Mouse (Mus musculus): ENCODE data around the gene Kxd1. TPM values are rescaled to one million over a fixed set of nuclear protein-coding genes. Genes with fewer than 3 reads are reported as not detected.

Kxd1 gene
- polyA plus RNA-seq, 1 experiment, result 64.4 TPM

GRCm38 (mm10) chr8:70466771-70467170 lies 61.0 kb downstream of the Kxd1 start:
- Histone ChIP-seq H3K4me3 (ENCODE audit: insufficient read depth, low read length) (no peak overlapping the region), H3K27ac (ENCODE audit: insufficient read depth, low read length) (no peak overlapping the region), H3K4me1 (ENCODE audit: control insufficient read depth, insufficient read depth, low read length) (peaks cover 26% of the 10 kb centered on the region)
- TF ChIP-seq CTCF (IDR thresholded peaks at IDR 0.05; ENCODE audit: extremely low read depth, insufficient read depth, low read length), result no peak
- TF ChIP-seq POLR2A (IDR thresholded peaks at IDR 0.05; ENCODE audit: extremely low read depth, insufficient read depth, low read length), result no peak

DNA sequence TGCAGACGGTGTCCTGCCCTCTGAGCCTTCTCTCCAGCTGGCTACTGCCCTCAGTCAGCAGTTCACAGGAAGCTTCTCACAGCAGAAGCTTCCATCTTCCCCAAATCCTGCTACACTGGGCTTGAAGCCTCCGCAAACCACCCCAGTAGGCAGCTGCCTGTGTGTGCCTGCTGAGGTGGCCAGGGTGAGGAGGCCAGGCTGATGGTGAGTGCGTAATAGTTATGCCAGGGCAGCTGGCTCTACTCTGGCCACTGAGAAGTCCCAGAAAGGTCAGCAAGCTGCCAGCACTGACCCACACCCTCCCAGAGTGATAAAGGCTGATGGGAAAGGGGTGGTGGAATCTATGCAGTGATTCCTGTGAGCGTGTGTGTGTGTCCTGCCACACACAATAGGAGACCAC lies 61.5 kb downstream of the Kxd1 start:
- peaks cover 26% of the 10 kb centered on the region for H3K4me1 ChIP-seq (ENCODE audit: control insufficient read depth, insufficient read depth, low read length)

DNA sequence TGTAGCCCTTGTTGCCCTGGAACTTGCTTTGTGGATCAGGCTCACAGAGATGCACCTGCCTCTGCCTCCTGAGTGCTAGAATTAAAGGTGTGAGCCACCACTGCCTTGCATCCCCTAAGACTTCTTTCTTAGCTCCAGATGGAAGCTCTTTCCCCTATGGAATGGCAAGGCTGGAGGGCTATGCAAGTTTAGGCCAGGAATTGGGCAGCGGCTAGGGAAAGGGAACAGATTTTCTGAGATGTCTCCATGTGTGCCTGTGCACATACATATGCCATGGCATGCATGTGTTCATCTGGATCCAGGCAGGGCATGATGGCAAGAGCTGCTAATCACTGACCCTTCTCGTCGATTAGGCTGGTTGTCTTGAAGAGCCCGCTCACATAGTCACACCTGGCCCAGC lies 62.1 kb downstream of the Kxd1 start:
- Histone ChIP-seq H3K27ac (ENCODE audit: insufficient read depth, low read length) (no peak overlapping the region), H3K4me1 (ENCODE audit: control insufficient read depth, insufficient read depth, low read length) (peaks cover 26% of the 10 kb centered on the region), H3K4me3 (ENCODE audit: insufficient read depth, low read length) (no peak overlapping the region)
- TF ChIP-seq CTCF (IDR thresholded peaks at IDR 0.05; ENCODE audit: extremely low read depth, insufficient read depth, low read length) (no peak), POLR2A (IDR thresholded peaks at IDR 0.05; ENCODE audit: extremely low read depth, insufficient read depth, low read length) (no peak)

More for the DNA sequence above, 61.5 kb downstream of the Kxd1 start:
- H3K4me3 ChIP-seq (ENCODE audit: insufficient read depth, low read length), result no peak overlapping the region
- TF ChIP-seq POLR2A (IDR thresholded peaks at IDR 0.05; ENCODE audit: extremely low read depth, insufficient read depth, low read length) (no peak), CTCF (IDR thresholded peaks at IDR 0.05; ENCODE audit: extremely low read depth, insufficient read depth, low read length) (no peak)
- no peak overlapping the region for H3K27ac ChIP-seq (ENCODE audit: insufficient read depth, low read length)

DNA sequence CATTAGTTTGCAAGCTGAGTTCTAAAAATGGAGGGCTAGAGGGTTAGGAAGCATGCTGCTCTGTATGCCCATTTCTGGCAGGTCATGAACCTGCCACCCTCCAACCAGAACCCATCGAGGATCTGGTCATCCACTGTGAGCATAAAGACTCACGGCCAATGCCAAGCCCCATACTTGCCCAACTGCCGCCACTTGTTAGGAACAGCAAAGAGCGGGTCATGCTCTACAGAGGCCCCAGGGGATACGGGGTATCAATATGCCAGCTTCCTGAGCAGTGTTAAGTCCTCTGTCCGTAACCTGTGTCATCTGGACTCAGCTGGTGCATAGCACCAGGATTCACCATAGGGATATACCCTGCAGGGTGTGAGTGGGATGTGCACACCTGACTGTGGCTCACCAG lies 63.6 kb downstream of the Kxd1 start:
- no peak overlapping the region for H3K4me3 ChIP-seq (ENCODE audit: insufficient read depth, low read length)
- 0 out of 2 replicates have a peak overlapping the region, but pooled peaks have one; percentile 51 for H3K27ac ChIP-seq (ENCODE audit: insufficient read depth, low read length)
- TF ChIP-seq CTCF (IDR thresholded peaks at IDR 0.05; ENCODE audit: extremely low read depth, insufficient read depth, low read length) (no peak), POLR2A (IDR thresholded peaks at IDR 0.05; ENCODE audit: extremely low read depth, insufficient read depth, low read length) (no peak)
- peaks cover 19% of the 10 kb centered on the region for H3K4me1 ChIP-seq (ENCODE audit: control insufficient read depth, insufficient read depth, low read length)

- no peak overlapping the region for H3K4me3 ChIP-seq (ENCODE audit: insufficient read depth, low read length)
- TF ChIP-seq POLR2A (IDR thresholded peaks at IDR 0.05; ENCODE audit: extremely low read depth, insufficient read depth, low read length) (no peak), CTCF (IDR thresholded peaks at IDR 0.05; ENCODE audit: extremely low read depth, insufficient read depth, low read length) (no peak)
- H3K4me1 ChIP-seq (ENCODE audit: control insufficient read depth, insufficient read depth, low read length), result peaks cover 19% of the 10 kb centered on the region
- H3K27ac ChIP-seq (ENCODE audit: insufficient read depth, low read length), result peak overlapping the region; percentile 51; the same call in 1 of the 2 replicates
Measured at GRCm38 (mm10) chr8:70463306-70463705, 64.5 kb downstream of the Kxd1 start.

DNA sequence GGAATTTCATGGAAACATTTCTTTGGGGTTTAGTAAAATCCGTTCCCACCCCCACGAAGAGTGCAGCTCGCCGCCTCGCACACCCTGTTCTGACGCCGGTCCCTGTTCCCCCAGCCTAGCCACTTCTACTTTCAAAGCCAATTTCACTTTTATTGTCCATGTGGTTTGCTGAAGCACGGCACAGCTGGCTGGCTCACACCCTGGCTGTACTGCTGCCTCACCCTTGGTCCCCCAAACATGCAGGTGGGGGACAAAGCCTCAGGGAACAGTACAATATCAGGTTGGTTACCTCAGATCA lies 65.3 kb downstream of the Kxd1 start:
- H3K4me1 ChIP-seq (ENCODE audit: control insufficient read depth, insufficient read depth, low read length), result peaks cover 19% of the 10 kb centered on the region
- H3K4me3 ChIP-seq (ENCODE audit: insufficient read depth, low read length), result no peak overlapping the region
- TF ChIP-seq POLR2A (IDR thresholded peaks at IDR 0.05; ENCODE audit: extremely low read depth, insufficient read depth, low read length) (no peak), CTCF (IDR thresholded peaks at IDR 0.05; ENCODE audit: extremely low read depth, insufficient read depth, low read length) (no peak)
- peak overlapping the region; percentile 7; the same call in 1 of the 2 replicates for H3K27ac ChIP-seq (ENCODE audit: insufficient read depth, low read length)

DNA sequence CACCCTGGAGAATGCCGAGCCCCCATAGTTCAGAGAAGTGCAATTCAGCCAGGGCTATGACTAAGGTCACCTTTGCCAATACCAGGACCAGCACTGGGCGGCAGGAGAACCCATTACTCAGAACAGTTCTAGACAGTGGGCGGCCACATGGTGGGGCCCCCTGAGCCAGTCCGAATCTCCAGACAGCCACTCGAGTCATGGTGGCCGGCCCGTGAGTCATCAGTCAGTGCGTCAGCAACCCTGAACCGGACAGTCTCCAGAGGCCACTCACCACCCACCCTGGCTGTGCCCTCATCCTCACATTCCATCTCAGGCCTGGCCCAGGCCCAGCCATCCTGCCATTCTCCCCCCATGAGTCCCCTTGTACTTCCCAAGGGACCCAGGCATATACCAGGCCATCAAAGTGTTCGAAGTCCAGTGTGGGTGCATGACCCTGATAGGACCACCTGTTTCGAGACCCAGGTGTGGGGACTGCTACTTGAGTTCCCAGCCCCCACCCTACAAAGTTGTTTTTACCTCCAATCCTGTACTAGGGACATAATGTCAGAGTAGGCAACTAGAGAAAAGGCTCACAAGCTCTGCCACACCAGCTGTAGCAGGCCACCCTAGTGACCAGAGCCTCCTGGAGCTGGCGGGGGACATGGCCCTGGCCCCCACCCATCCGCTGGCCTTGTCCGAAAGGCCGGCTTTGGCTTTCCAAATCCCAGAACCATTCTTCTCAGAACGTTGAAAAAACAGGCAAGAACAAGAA lies 65.8 kb downstream of the Kxd1 start:
- Histone ChIP-seq H3K4me3 (ENCODE audit: insufficient read depth, low read length) (no peak overlapping the region), H3K4me1 (ENCODE audit: control insufficient read depth, insufficient read depth, low read length) (peaks cover 19% of the 10 kb centered on the region), H3K27ac (ENCODE audit: insufficient read depth, low read length) (0 out of 2 replicates have a peak overlapping the region, but pooled peaks have one; percentile 38)
- TF ChIP-seq POLR2A (IDR thresholded peaks at IDR 0.05; ENCODE audit: extremely low read depth, insufficient read depth, low read length) (no peak), CTCF (IDR thresholded peaks at IDR 0.05; ENCODE audit: extremely low read depth, insufficient read depth, low read length) (no peak)

DNA sequence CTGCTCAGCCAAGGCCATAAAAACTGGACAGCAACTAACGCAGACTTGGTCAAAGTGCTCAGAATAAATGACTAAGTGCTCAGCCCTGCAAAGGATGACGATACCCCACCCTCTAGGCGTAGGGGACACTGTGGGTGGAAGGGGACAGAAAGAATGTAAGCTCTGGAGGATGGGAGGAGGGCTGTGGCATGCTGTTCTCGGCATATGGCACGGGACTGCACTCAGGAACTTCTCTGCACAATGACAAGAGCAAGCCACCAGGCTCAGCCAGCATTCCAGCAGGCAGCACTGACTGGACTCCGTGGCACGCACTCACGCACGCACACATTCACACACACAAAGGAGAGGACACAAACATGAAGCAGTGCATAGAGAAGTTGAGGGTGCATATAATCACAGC lies 67.2 kb downstream of the Kxd1 start:
- H3K4me3 ChIP-seq (ENCODE audit: insufficient read depth, low read length), result no peak overlapping the region
- H3K4me1 ChIP-seq (ENCODE audit: control insufficient read depth, insufficient read depth, low read length), result peaks cover 19% of the 10 kb centered on the region
- TF ChIP-seq CTCF (IDR thresholded peaks at IDR 0.05; ENCODE audit: extremely low read depth, insufficient read depth, low read length) (no peak), POLR2A (IDR thresholded peaks at IDR 0.05; ENCODE audit: extremely low read depth, insufficient read depth, low read length) (no peak)

DNA sequence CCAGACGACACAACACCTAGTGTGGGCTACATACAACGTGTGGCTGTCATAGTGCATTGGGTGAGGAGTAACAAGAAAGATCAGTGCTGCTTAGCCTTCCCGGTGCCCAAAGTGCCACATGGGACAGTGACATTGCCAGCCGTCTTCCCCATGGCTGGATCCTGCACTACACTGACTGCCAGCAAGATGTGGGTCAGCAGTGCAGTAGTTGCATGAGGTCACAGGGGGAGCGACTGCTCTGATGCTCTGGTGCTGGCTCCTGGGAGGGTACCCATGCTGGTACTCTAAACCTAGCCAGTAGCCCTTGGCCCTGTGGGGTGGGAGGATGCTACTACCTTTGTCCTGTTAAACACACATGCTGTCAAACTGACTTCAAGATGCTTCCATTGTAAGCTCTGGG lies 67.6 kb downstream of the Kxd1 start:
- TF ChIP-seq POLR2A (IDR thresholded peaks at IDR 0.05; ENCODE audit: extremely low read depth, insufficient read depth, low read length), result no peak
- no peak for TF ChIP-seq CTCF (IDR thresholded peaks at IDR 0.05; ENCODE audit: extremely low read depth, insufficient read depth, low read length)
- Histone ChIP-seq H3K4me1 (ENCODE audit: control insufficient read depth, insufficient read depth, low read length) (peaks cover 19% of the 10 kb centered on the region), H3K4me3 (ENCODE audit: insufficient read depth, low read length) (no peak overlapping the region), H3K27ac (ENCODE audit: insufficient read depth, low read length) (no peak overlapping the region)

More for the DNA sequence above, 67.2 kb downstream of the Kxd1 start:
- no peak overlapping the region for H3K27ac ChIP-seq (ENCODE audit: insufficient read depth, low read length)

DNA sequence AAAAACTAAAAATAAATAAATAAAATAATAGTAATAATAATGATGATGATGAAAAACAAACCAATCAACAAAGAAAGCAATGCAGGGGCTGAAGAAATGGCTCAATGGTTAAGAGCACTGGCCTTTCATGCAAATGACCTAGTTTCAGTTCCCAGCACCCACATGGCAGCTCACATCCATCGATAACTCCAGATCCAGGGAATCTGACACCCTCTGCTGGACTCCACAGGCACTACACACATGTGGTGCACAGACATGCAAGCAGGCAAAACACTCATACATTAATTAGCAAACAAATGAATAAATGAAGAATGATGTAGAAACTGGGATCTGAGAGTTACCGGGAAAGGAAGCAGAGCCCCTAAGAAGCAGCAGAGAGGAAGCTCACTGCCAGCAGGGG lies 68.1 kb downstream of the Kxd1 start:
- H3K4me1 ChIP-seq (ENCODE audit: control insufficient read depth, insufficient read depth, low read length), result peaks cover 20% of the 10 kb centered on the region
- no peak overlapping the region for H3K27ac ChIP-seq (ENCODE audit: insufficient read depth, low read length)
- no peak overlapping the region for H3K4me3 ChIP-seq (ENCODE audit: insufficient read depth, low read length)
- TF ChIP-seq POLR2A (IDR thresholded peaks at IDR 0.05; ENCODE audit: extremely low read depth, insufficient read depth, low read length), result no peak
- TF ChIP-seq CTCF (IDR thresholded peaks at IDR 0.05; ENCODE audit: extremely low read depth, insufficient read depth, low read length), result no peak
